Mouse (Mus musculus) neural tube, embryonic 14.5 days (tissue): Measurements from ENCODE around the gene Cnnm2. TPM values are rescaled to one million over a fixed set of nuclear protein-coding genes. Genes with fewer than 3 reads are reported as not detected.

ENCODE experiments used
- ATAC-seq: fragments of 200-750 bp; cut with Nextera tagmentation; 2 replicates; pipeline ENCODE4 v1.8.0; 2017; ENCODE audit warnings: low read depth, mild to moderate bottlenecking, moderate TSS enrichment, moderate library complexity
- H3K27ac ChIP-seq: fragments of 300-500 bp; sonication (generic); 2 replicates; pipeline ENCODE4 v1.5.1; 2014; ENCODE audit warnings: low read depth, mild to moderate bottlenecking, control low read depth, low read length, moderate library complexity, mixed read lengths
- H3K27me3 ChIP-seq: fragments of 300-500 bp; sonication (generic); 2 replicates; pipeline ENCODE4 v1.6.1; 2014; ENCODE audit warnings: low read length; ENCODE audit not compliant: control insufficient read depth, insufficient read depth
- H3K36me3 ChIP-seq: fragments of 300-500 bp; sonication (generic); 2 replicates; pipeline ENCODE4 v1.6.1; 2014; ENCODE audit warnings: low read length, mixed read lengths; ENCODE audit not compliant: control insufficient read depth, insufficient read depth
- H3K4me1 ChIP-seq: fragments of 300-500 bp; sonication (generic); 2 replicates; pipeline ENCODE4 v1.6.1; 2014; ENCODE audit warnings: low read length; ENCODE audit not compliant: control insufficient read depth, insufficient read depth
- H3K4me2 ChIP-seq: fragments of 300-500 bp; sonication (generic); 2 replicates; pipeline ENCODE4 v1.6.1; 2014; ENCODE audit warnings: mild to moderate bottlenecking, low read depth, low read length, control low read depth
- H3K4me3 ChIP-seq: fragments of 300-500 bp; sonication (generic); 2 replicates; pipeline ENCODE4 v1.5.1; 2014; ENCODE audit warnings: low read depth, low read length, control low read depth, mixed read lengths
- H3K9ac ChIP-seq: fragments of 300-500 bp; sonication (generic); replicated peaks from 2 replicates; pipeline ENCODE4 v1.6.1; 2014; ENCODE audit warnings: low read depth, mild to moderate bottlenecking, control low read depth, low read length, mixed read lengths
- H3K9me3 ChIP-seq: fragments of 300-500 bp; sonication (generic); 2 replicates; pipeline ENCODE4 v1.6.1; 2016; ENCODE audit warnings: low read length; ENCODE audit not compliant: control insufficient read depth
- WGBS: fragments of 180-500 bp; shearing (Covaris S2); extraction: QIAGEN DNeasy Blood & Tissue Kit; methylation state at CpG from one replicate; pipeline ENCODE4 v1.1.7; 2014; 5-methylcytosine and 5-hydroxymethylcytosine counted together
- polyA plus RNA-seq: library from polyadenylated mRNA; unstranded; fragments of >200 nt; fragmentation: Nextera tagmentation; extraction: Ambion mirVana; gene quantifications from 2 replicates; pipeline ENCODE4 v1.2.1, GENCODE M21; 2014

Cnnm2 gene
- polyA plus RNA-seq, 1 experiment from 2014 or later: 11.7 TPM

- Histone ChIP-seq H3K4me2 (no peak overlapping the region), H3K4me3 (no peak overlapping the region), H3K9ac (no peak overlapping the region), H3K36me3 (no peaks in the 10 kb centered on the region), H3K4me1 (no peaks in the 10 kb centered on the region), H3K27ac (no peak overlapping the region), H3K9me3 (no peaks in the 10 kb centered on the region), H3K27me3 (no peaks in the 10 kb centered on the region)
- ATAC-seq: peak; percentile 69; the same call in 1 of the 2 replicates
- 13% methylated on average over 6 of the region's 6 CpGs for WGBS
These were observed 108.1 kb downstream of the Cnnm2 start for GRCm38 (mm10) chr19:46869526-46869925.

- H3K27ac ChIP-seq: no peak overlapping the region
- 95% methylated on average over 4 of the region's 4 CpGs for WGBS
- H3K27me3 ChIP-seq: no peaks in the 10 kb centered on the region
- H3K9me3 ChIP-seq: no peaks in the 10 kb centered on the region
- H3K36me3 ChIP-seq: no peaks in the 10 kb centered on the region
- H3K4me3 ChIP-seq: no peak overlapping the region
- H3K4me2 ChIP-seq: no peak overlapping the region
- no peak overlapping the region for H3K9ac ChIP-seq
- no peaks in the 10 kb centered on the region for H3K4me1 ChIP-seq
- ATAC-seq: no peak
These were observed 109.7 kb downstream of the Cnnm2 start for GRCm38 (mm10) chr19:46871096-46871495.

GRCm38 (mm10) chr19:46871651-46872050, 110.3 kb downstream of the Cnnm2 start:
- Histone ChIP-seq H3K4me2 (no peak overlapping the region), H3K27me3 (no peaks in the 10 kb centered on the region), H3K9me3 (no peaks in the 10 kb centered on the region), H3K36me3 (no peaks in the 10 kb centered on the region), H3K27ac (no peak overlapping the region), H3K9ac (no peak overlapping the region), H3K4me1 (no peaks in the 10 kb centered on the region), H3K4me3 (no peak overlapping the region)
- ATAC-seq: no peak
- 83% methylated on average over 7 of the region's 7 CpGs for WGBS

- Histone ChIP-seq H3K4me2 (no peak overlapping the region), H3K27me3 (no peaks in the 10 kb centered on the region), H3K4me1 (no peaks in the 10 kb centered on the region), H3K4me3 (no peak overlapping the region), H3K9ac (no peak overlapping the region), H3K27ac (no peak overlapping the region), H3K36me3 (no peaks in the 10 kb centered on the region), H3K9me3 (no peaks in the 10 kb centered on the region)
- ATAC-seq: no peak
- WGBS: 90% methylated on average over 3 of the region's 3 CpGs
These were observed 112.5 kb downstream of the Cnnm2 start for GRCm38 (mm10) chr19:46873924-46874323.

GRCm38 (mm10) chr19:46875790-46876189, 114.4 kb downstream of the Cnnm2 start:
- H3K27ac ChIP-seq: no peak overlapping the region
- H3K36me3 ChIP-seq: no peaks in the 10 kb centered on the region; the same call in 1 of the 2 replicates
- H3K9me3 ChIP-seq: no peaks in the 10 kb centered on the region
- no peaks in the 10 kb centered on the region for H3K4me1 ChIP-seq
- WGBS: 42% methylated on average over 12 of the region's 12 CpGs
- H3K4me3 ChIP-seq: no peak overlapping the region
- no peak overlapping the region for H3K9ac ChIP-seq
- peak; percentile 74; the same call in 1 of the 2 replicates for ATAC-seq
- H3K27me3 ChIP-seq: no peaks in the 10 kb centered on the region
- no peak overlapping the region for H3K4me2 ChIP-seq

GRCm38 (mm10) chr19:46877886-46878285, 116.5 kb downstream of the Cnnm2 start:
- Histone ChIP-seq H3K4me3 (no peak overlapping the region), H3K9me3 (no peaks in the 10 kb centered on the region), H3K4me1 (no peaks in the 10 kb centered on the region), H3K9ac (no peak overlapping the region), H3K27me3 (no peaks in the 10 kb centered on the region), H3K4me2 (no peak overlapping the region), H3K27ac (no peak overlapping the region), H3K36me3 (peaks cover 4% of the 10 kb centered on the region)
- 91% methylated on average over 13 of the region's 13 CpGs for WGBS
- no peak for ATAC-seq

GRCm38 (mm10) chr19:46878346-46878745, 117.0 kb downstream of the Cnnm2 start:
- Histone ChIP-seq H3K27me3 (no peaks in the 10 kb centered on the region), H3K9me3 (no peaks in the 10 kb centered on the region), H3K36me3 (peaks cover 7% of the 10 kb centered on the region), H3K4me1 (no peaks in the 10 kb centered on the region), H3K9ac (no peak overlapping the region), H3K4me3 (no peak overlapping the region), H3K4me2 (no peak overlapping the region), H3K27ac (no peak overlapping the region)
- WGBS: 56% methylated on average over 13 of the region's 13 CpGs
- no peak for ATAC-seq

- Histone ChIP-seq H3K36me3 (peaks cover 20% of the 10 kb centered on the region), H3K9ac (no peak overlapping the region), H3K4me2 (no peak overlapping the region), H3K4me3 (no peak overlapping the region), H3K9me3 (no peaks in the 10 kb centered on the region), H3K27ac (no peak overlapping the region), H3K4me1 (no peaks in the 10 kb centered on the region), H3K27me3 (no peaks in the 10 kb centered on the region)
- ATAC-seq: no peak
- WGBS: 100% methylated on average over 2 of the region's 2 CpGs
These were observed 118.5 kb downstream of the Cnnm2 start for GRCm38 (mm10) chr19:46879876-46880275.

- Histone ChIP-seq H3K9me3 (no peaks in the 10 kb centered on the region), H3K4me2 (no peak overlapping the region), H3K36me3 (peaks cover 55% of the 10 kb centered on the region), H3K4me3 (no peak overlapping the region), H3K4me1 (no peaks in the 10 kb centered on the region), H3K27ac (no peak overlapping the region), H3K9ac (no peak overlapping the region), H3K27me3 (no peaks in the 10 kb centered on the region)
- 82% methylated on average over 4 of the region's 4 CpGs for WGBS
- ATAC-seq: no peak
These were observed 124.0 kb downstream of the Cnnm2 start for GRCm38 (mm10) chr19:46885365-46885764.

GRCm38 (mm10) chr19:46886826-46887225, 125.4 kb downstream of the Cnnm2 start:
- no peak overlapping the region for H3K9ac ChIP-seq
- peaks cover 67% of the 10 kb centered on the region for H3K36me3 ChIP-seq
- 93% methylated on average over 7 of the region's 7 CpGs for WGBS
- no peaks in the 10 kb centered on the region for H3K9me3 ChIP-seq
- H3K4me2 ChIP-seq: no peak overlapping the region
- no peak overlapping the region for H3K27ac ChIP-seq
- no peak overlapping the region for H3K4me3 ChIP-seq
- no peaks in the 10 kb centered on the region for H3K27me3 ChIP-seq
- ATAC-seq: no peak
- no peaks in the 10 kb centered on the region for H3K4me1 ChIP-seq
